Mouse (Mus musculus) embryonic facial prominence, embryonic 13.5 days (tissue): ENCODE data around the gene Ccnd3. TPM values are rescaled to one million over a fixed set of nuclear protein-coding genes. Genes with fewer than 3 reads are reported as not detected.
A peak's percentile ranks its signal among the peaks of the same experiment; 100 is the strongest.

Experiments used
- ATAC-seq: fragments of 200-750 bp; cut with Nextera tagmentation; 2 replicates; pipeline ENCODE4 v1.8.0; 2017; ENCODE audit warnings: low read depth; ENCODE audit not compliant: insufficient number of reproducible peaks, insufficient read depth, low FRiP score, low TSS enrichment
- H3K27ac ChIP-seq: fragments of 300-500 bp; sonication (generic); 2 replicates; pipeline ENCODE4 v1.5.1; 2015; ENCODE audit warnings: moderate library complexity, mild to moderate bottlenecking, inconsistent platforms
- H3K27me3 ChIP-seq: fragments of 300-500 bp; sonication (generic); 2 replicates; pipeline ENCODE4 v1.6.1; 2015; ENCODE audit warnings: mild to moderate bottlenecking, inconsistent platforms
- H3K36me3 ChIP-seq: fragments of 300-500 bp; sonication (generic); 2 replicates; pipeline ENCODE4 v1.6.1; 2015; ENCODE audit warnings: mild to moderate bottlenecking, inconsistent platforms
- H3K4me1 ChIP-seq: fragments of 300-500 bp; sonication (generic); 2 replicates; pipeline ENCODE4 v1.6.1; 2015; ENCODE audit warnings: inconsistent platforms
- H3K4me2 ChIP-seq: fragments of 300-500 bp; sonication (generic); 2 replicates; pipeline ENCODE4 v1.6.1; 2015; ENCODE audit warnings: moderate library complexity, mild to moderate bottlenecking, inconsistent platforms
- H3K4me3 ChIP-seq: fragments of 300-500 bp; sonication (generic); 2 replicates; pipeline ENCODE4 v1.5.1; 2015; ENCODE audit warnings: mild to moderate bottlenecking, inconsistent platforms
- H3K9ac ChIP-seq: fragments of 300-500 bp; sonication (generic); 2 replicates; pipeline ENCODE4 v1.6.1; 2015; ENCODE audit warnings: mild to moderate bottlenecking, inconsistent platforms
- H3K9me3 ChIP-seq: fragments of 300-500 bp; sonication (generic); 2 replicates; pipeline ENCODE4 v1.6.1; 2016; ENCODE audit warnings: inconsistent platforms
- whole genome bisulfite sequencing: fragments of 180-500 bp; shearing (Covaris S2); methylation state at CpG from one replicate; pipeline ENCODE4 v1.1.7; 2015; ENCODE audit warnings: mixed read lengths; 5-methylcytosine and 5-hydroxymethylcytosine counted together
- polyA plus RNA-seq: library from polyadenylated mRNA; unstranded; fragments of >200 nt; fragmentation: Nextera tagmentation; extraction: Ambion mirVana; gene quantifications from 2 replicates; pipeline ENCODE4 v1.2.1, GENCODE M21; 2015

Ccnd3 gene
- polyA plus RNA-seq, 1 experiment from 2014 or later, result 377 TPM

DNA sequence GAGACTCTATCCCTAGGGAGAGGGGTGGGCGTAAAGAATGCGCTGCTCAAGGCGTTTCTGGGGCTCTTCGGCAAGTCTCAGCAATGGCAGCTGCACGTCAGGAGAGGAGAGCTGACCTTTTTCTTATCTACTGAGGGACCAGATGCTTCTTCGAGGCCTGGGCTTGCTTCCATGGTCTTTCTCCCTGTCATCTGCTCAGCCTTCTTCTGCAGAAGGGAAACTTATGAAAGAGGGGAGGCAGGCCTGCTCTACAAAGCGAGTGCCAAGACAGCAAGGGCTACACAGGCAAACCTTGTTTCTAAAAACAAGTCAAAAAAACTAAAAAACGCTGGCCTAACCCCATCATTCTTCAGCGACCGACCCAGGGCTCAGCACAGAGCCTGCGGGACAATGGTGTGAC lies 70.0 kb downstream of the Ccnd3 start:
- Histone ChIP-seq H3K9ac (no peak overlapping the region), H3K27ac (no peak overlapping the region), H3K4me3 (no peak overlapping the region), H3K9me3 (no peaks in the 10 kb centered on the region), H3K27me3 (no peaks in the 10 kb centered on the region), H3K36me3 (no peaks in the 10 kb centered on the region), H3K4me2 (no peak overlapping the region), H3K4me1 (peaks cover 20% of the 10 kb centered on the region)
- no peak for ATAC-seq
- 70% methylated on average over 11 of the region's 11 CpGs for WGBS

- Histone ChIP-seq H3K9me3 (no peaks in the 10 kb centered on the region), H3K27ac (no peak overlapping the region), H3K27me3 (no peaks in the 10 kb centered on the region), H3K4me2 (no peak overlapping the region), H3K36me3 (no peaks in the 10 kb centered on the region), H3K4me1 (peaks cover 5% of the 10 kb centered on the region; the same call in 1 of the 2 replicates), H3K4me3 (no peak overlapping the region), H3K9ac (no peak overlapping the region)
- ATAC-seq, result no peak
- 85% methylated on average over 6 of the region's 6 CpGs for WGBS
Observed at GRCm38 (mm10) chr17:47578655-47579054, 73.8 kb downstream of the Ccnd3 start.

DNA sequence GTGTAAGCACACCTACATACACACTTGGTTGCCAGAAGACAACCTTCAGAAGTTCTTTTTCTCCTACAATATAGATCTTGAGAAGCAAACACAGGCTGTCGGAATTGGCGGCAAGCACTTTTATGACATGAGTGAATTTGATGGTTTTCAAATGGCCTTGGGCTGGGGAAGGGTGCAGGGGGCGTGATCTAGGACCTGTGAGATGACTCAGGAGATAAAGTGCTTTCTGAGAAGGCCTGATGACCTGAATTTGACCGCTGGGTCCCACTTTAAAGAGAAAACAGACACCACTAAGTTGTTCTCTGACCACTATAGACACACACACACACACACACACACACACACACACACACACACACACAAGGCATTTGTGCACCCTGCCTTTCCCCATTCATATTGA lies 76.1 kb downstream of the Ccnd3 start:
- Histone ChIP-seq H3K9ac (no peak overlapping the region), H3K27me3 (no peaks in the 10 kb centered on the region), H3K9me3 (no peaks in the 10 kb centered on the region), H3K4me3 (no peak overlapping the region), H3K27ac (no peak overlapping the region), H3K4me1 (no peaks in the 10 kb centered on the region), H3K36me3 (no peaks in the 10 kb centered on the region), H3K4me2 (no peak overlapping the region)
- ATAC-seq, result no peak
- 93% methylated on average over 4 of the region's 4 CpGs for WGBS

GRCm38 (mm10) chr17:47588517-47588916 lies 83.7 kb downstream of the Ccnd3 start:
- no peak overlapping the region for H3K27ac ChIP-seq
- H3K4me1 ChIP-seq, result peaks cover 5% of the 10 kb centered on the region
- H3K27me3 ChIP-seq, result no peaks in the 10 kb centered on the region
- no peak overlapping the region for H3K4me3 ChIP-seq
- no peaks in the 10 kb centered on the region for H3K9me3 ChIP-seq
- 81% methylated on average over 8 of the region's 8 CpGs for WGBS
- no peaks in the 10 kb centered on the region for H3K36me3 ChIP-seq
- no peak overlapping the region for H3K9ac ChIP-seq
- no peak overlapping the region for H3K4me2 ChIP-seq
- no peak for ATAC-seq

GRCm38 (mm10) chr17:47591073-47591472 lies 86.2 kb downstream of the Ccnd3 start:
- 89% methylated on average over 3 of the region's 3 CpGs for WGBS
- H3K9ac ChIP-seq, result no peak overlapping the region
- H3K36me3 ChIP-seq, result no peaks in the 10 kb centered on the region
- no peaks in the 10 kb centered on the region for H3K9me3 ChIP-seq
- no peak overlapping the region for H3K4me2 ChIP-seq
- no peak overlapping the region for H3K4me3 ChIP-seq
- no peaks in the 10 kb centered on the region for H3K27me3 ChIP-seq
- ATAC-seq, result no peak
- H3K4me1 ChIP-seq, result peaks cover 8% of the 10 kb centered on the region
- H3K27ac ChIP-seq, result no peak overlapping the region

DNA sequence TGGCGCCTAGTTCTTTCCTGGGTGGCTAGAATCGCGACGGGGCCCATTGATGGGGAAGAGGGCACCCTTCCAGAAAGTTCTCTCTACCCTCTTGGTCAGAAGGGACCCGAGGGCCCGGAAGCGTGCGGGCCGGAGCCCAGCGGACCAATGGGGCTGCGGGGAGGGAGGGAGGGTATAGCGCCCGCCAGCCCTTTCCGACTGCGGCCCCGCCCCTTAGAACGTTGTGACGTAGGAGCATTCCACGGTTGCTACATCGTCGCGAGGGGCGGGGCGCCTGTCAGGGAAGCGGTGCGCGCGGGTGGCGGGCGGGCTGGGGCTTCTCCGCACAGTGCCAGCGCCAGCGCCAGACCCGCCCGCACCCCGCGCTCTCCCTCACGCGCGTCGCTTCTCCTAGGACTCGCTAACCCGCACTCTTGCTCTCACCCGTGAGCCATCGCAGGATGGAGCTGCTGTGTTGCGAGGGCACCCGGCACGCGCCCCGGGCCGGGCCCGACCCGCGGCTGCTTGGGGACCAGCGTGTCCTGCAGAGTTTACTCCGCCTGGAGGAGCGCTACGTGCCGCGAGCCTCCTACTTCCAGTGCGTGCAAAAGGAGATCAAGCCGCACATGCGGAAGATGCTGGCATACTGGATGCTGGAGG lies 88.5 kb downstream of the Ccnd3 start:
- Histone ChIP-seq H3K27ac (peak overlapping the region; percentile 99), H3K9me3 (no peaks in the 10 kb centered on the region), H3K27me3 (no peaks in the 10 kb centered on the region), H3K4me2 (peak overlapping the region; percentile 82), H3K4me1 (peaks cover 31% of the 10 kb centered on the region), H3K36me3 (peaks cover 19% of the 10 kb centered on the region), H3K9ac (peak overlapping the region; percentile 95), H3K4me3 (peak overlapping the region; percentile 92)
- peak; percentile 84 for ATAC-seq
- WGBS, result under 1% methylated on average over 63 of the region's 63 CpGs

DNA sequence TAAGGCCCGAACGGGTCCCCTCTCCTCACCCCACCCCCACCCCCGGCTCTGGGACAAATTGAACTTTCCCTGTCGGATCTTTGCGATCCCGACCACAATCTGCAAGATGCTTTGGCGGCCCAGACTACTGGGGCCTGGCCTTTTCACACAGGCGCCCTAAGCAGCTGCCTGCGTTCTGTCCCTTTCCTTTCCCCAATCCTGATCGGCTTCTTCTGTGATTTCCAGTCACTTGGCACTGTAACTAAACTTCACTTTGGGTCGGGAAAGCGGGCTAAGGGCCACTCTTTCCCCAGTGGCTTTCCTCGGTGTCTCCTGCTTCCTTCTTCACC lies 89.0 kb downstream of the Ccnd3 start:
- WGBS, result under 1% methylated on average over 13 of the region's 13 CpGs

DNA sequence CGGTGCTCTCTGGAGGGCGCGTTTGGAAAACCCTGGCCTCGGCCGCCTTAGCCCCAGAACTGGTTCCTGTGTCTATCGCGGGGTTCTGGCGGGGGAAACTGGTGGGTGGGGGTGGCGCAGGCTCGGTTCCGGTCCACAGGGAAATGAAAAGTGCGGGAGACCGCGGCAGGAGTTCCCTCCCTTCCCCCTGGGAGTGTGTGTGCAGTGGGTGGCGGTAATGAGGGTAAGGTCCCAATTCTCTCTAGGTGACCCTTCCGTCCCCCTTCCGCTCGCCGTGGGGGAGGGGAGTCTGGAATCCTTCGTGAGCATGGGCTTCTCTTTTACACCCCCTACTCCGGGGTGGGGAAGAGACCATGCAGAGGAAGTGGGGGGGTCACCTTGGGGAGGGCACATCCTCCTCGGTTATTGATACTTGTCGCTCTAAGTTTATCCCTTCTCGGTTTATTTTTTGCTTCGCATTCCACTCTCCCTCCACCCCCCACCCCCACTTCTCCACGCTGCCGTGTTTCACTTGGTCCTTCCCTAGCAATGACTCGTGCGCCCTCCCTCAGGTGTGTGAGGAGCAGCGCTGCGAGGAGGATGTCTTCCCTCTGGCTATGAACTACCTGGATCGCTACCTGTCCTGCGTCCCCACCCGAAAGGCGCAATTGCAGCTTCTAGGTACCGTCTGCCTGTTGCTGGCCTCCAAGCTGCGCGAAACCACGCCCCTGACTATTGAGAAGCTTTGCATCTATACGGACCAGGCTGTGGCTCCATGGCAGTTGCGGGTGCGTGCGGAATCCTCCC lies 89.5 kb downstream of the Ccnd3 start:
- peaks cover 36% of the 10 kb centered on the region for H3K4me1 ChIP-seq

More for the DNA sequence above, 89.0 kb downstream of the Ccnd3 start:
- Histone ChIP-seq H3K27me3 (no peaks in the 10 kb centered on the region), H3K36me3 (peaks cover 24% of the 10 kb centered on the region), H3K4me1 (peaks cover 35% of the 10 kb centered on the region), H3K27ac (peak overlapping the region; percentile 99), H3K4me2 (peak overlapping the region; percentile 82), H3K4me3 (peak overlapping the region; percentile 92), H3K9me3 (no peaks in the 10 kb centered on the region), H3K9ac (peak overlapping the region; percentile 95)
- ATAC-seq, result no peak

DNA sequence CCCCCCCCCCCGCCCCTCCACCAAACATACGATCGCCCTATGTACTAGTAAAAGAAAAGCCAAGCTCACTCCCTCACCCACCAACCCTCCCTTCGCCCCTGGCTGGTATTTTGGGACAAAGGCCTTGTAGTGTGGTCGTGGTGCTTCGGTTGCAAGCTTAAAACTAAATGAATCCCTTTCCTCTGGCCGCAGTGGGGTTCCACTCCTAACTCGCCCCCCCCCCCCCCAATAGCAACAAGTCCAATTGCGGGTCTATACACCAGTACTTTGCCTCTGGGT lies 90.1 kb downstream of the Ccnd3 start:
- Histone ChIP-seq H3K27ac (peak overlapping the region; percentile 99), H3K4me2 (peak overlapping the region; percentile 82), H3K9ac (peak overlapping the region; percentile 95), H3K4me3 (peak overlapping the region; percentile 92), H3K9me3 (no peaks in the 10 kb centered on the region), H3K27me3 (no peaks in the 10 kb centered on the region), H3K36me3 (peaks cover 35% of the 10 kb centered on the region), H3K4me1 (peaks cover 41% of the 10 kb centered on the region)
- no peak for ATAC-seq
- WGBS, result 0% methylated on average over 9 of the region's 9 CpGs

More for the DNA sequence above, 89.5 kb downstream of the Ccnd3 start:
- Histone ChIP-seq H3K9ac (peak overlapping the region; percentile 95), H3K36me3 (peaks cover 30% of the 10 kb centered on the region), H3K27ac (peak overlapping the region; percentile 99), H3K9me3 (no peaks in the 10 kb centered on the region), H3K4me2 (peak overlapping the region; percentile 82), H3K4me3 (peak overlapping the region; percentile 92), H3K27me3 (no peaks in the 10 kb centered on the region)
- ATAC-seq, result no peak
- under 1% methylated on average over 43 of the region's 43 CpGs for WGBS

DNA sequence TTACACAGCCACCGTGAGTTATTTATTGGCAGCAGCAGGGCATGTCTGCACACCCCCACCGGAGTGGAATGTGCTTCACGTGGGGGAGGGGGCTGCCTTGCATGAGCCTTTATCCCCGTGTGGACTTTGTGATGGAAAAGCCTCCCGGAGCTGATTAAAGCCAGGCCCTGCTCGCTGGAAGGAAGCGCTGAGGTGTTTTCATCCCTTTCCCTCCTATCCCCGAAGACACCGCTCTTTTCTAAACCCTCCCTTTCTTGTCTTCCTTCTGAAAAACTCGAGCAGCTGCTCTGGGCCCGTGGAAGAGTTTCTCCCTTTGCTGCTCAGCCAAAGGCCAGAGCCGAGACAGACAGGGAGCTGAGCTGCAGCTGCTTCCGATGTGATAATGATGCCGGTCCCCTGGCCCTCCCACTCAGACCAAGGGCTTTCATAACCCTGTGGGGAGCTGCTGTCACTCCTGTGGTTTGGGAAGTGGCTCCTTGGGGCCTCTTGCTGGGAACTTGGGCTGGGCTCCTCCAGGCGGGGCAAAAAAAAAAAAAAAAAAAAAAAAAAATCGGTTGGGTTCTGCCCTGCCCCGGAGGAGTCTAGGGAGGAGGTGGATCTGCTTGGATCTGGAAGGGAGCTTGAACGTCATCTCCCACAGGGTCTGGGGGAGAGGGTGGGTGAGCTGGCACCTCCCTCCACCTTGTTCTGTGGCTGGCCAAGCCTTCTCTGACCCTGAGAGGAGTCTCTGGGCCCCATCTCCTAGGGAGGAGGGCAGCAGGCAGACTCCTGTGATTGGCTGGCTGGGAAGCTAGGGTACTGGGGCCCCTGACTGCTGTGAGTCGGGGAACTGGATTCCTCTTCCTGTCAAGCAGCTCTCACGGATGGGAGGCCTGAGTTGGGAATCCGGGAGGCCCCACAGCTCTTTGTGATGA lies 90.7 kb downstream of the Ccnd3 start:
- peak overlapping the region; percentile 95 for H3K9ac ChIP-seq
- H3K4me3 ChIP-seq, result peak overlapping the region; percentile 92
- H3K9me3 ChIP-seq, result no peaks in the 10 kb centered on the region
- peaks cover 37% of the 10 kb centered on the region for H3K36me3 ChIP-seq
- peak; percentile 77 for ATAC-seq
- peak overlapping the region; percentile 99 for H3K27ac ChIP-seq
- no peaks in the 10 kb centered on the region for H3K27me3 ChIP-seq
- 0% methylated on average over 21 of the region's 21 CpGs for WGBS
- H3K4me2 ChIP-seq, result peak overlapping the region; percentile 82
- H3K4me1 ChIP-seq, result peaks cover 43% of the 10 kb centered on the region

- H3K27ac ChIP-seq, result peak overlapping the region; percentile 99
- no peaks in the 10 kb centered on the region for H3K27me3 ChIP-seq
- H3K4me1 ChIP-seq, result peaks cover 43% of the 10 kb centered on the region
- H3K36me3 ChIP-seq, result peaks cover 44% of the 10 kb centered on the region
- H3K4me2 ChIP-seq, result peak overlapping the region; percentile 82
- no peak; the same call in 1 of the 2 replicates for ATAC-seq
- H3K9me3 ChIP-seq, result no peaks in the 10 kb centered on the region
- H3K4me3 ChIP-seq, result peak overlapping the region; percentile 92
- WGBS, result 13% methylated on average over 6 of the region's 6 CpGs
- H3K9ac ChIP-seq, result peak overlapping the region; percentile 95
Observed at GRCm38 (mm10) chr17:47596162-47596838, 91.4 kb downstream of the Ccnd3 start.
